Mouse (Mus musculus) myocyte (in vitro differentiated cells): Measurements from ENCODE around the gene Krt18.

Experiments
- CEBPB ChIP-seq: IDR thresholded peaks from 2 replicates; pipeline ENCODE4 v1.6.1; 2011; ENCODE audit warnings: mild to moderate bottlenecking, moderate library complexity; ENCODE audit not compliant: poor library complexity, insufficient read depth, severe bottlenecking
- E2F4 ChIP-seq: IDR thresholded peaks from one replicate; pipeline ENCODE4 v1.6.1; 2011; ENCODE audit warnings: mild to moderate bottlenecking, control low read depth, moderate library complexity; ENCODE audit not compliant: insufficient read depth
- MAX ChIP-seq: IDR thresholded peaks from one replicate; pipeline ENCODE4 v1.6.1; 2011; ENCODE audit warnings: low read depth, mild to moderate bottlenecking, control low read depth
- MYOG ChIP-seq, 3 experiments: IDR thresholded peaks; one replicate each; pipeline ENCODE4 v1.6.1; 2011; ENCODE audit warnings: control low read depth in 2 of 3, low read depth in 2 of 3, mild to moderate bottlenecking in 2 of 3; ENCODE audit not compliant: insufficient read length in 2 of 3, control insufficient read depth in 1 of 3, insufficient read depth in 1 of 3
- POLR2A ChIP-seq: IDR thresholded peaks from one replicate; pipeline ENCODE4 v1.6.1; 2011; ENCODE audit warnings: low read depth, mild to moderate bottlenecking, control low read depth, moderate library complexity; ENCODE audit not compliant: insufficient read length
- USF1 ChIP-seq: IDR thresholded peaks from one replicate; pipeline ENCODE4 v1.6.1; 2011; ENCODE audit warnings: low read depth, mild to moderate bottlenecking, control low read depth, moderate library complexity

GRCm38 (mm10) chr15:102028040-102028439, at the start of gene Krt18:
- TF ChIP-seq MAX (no peak), CEBPB (no peak), USF1 (no peak), E2F4 (no peak), POLR2A (no peak), MYOG (IDR thresholded peaks at IDR 0.05; ENCODE audit: control insufficient read depth in 1 of 3, insufficient read depth in 1 of 3, insufficient read length in 2 of 3, low read depth in 2 of 3) (no peak)
